Mouse (Mus musculus): ENCODE measurements at regions not wholly inside any gene's neighbourhood (a gene's known extent, or its start where the extent isn't known, plus 50 kb on each side); places are given as distances from the start of the nearest gene placed in this dataset.

- H3K27me3 ChIP-seq (replicated peaks; ENCODE audit: control insufficient read depth, insufficient read depth, low read length), result no peaks in the 10 kb centered on the region
- H3K4me1 ChIP-seq (ENCODE audit: control insufficient read depth, insufficient read depth, low read length), result no peaks in the 10 kb centered on the region
- ATAC-seq (ENCODE audit: low read depth) (no peak), DNase-seq (ENCODE audit: low spot score) (peak; percentile 33)
- 75% methylated on average over 5 of the region's 5 CpGs for WGBS
- H3K36me3 ChIP-seq (ENCODE audit: control insufficient read depth, insufficient read depth, low read length), result no peaks in the 10 kb centered on the region
- no peak overlapping the region for H3K4me2 ChIP-seq (ENCODE audit: low read depth, low read length)
- H3K4me3 ChIP-seq (ENCODE audit: low read depth, low read length), result no peak overlapping the region
- 0 out of 2 replicates have a peak, but pooled peaks cover 4% of the 10 kb centered on the region for H3K9me3 ChIP-seq (ENCODE audit: control insufficient read depth, low read length)
- H3K27ac ChIP-seq (replicated peaks; ENCODE audit: low read depth, low read length), result no peak overlapping the region
- no peak overlapping the region for H3K9ac ChIP-seq (ENCODE audit: low read depth, low read length)
Measured at GRCm38 (mm10) chr16:78135501-78135900, 165.8 kb upstream of the Cxadr start.

DNA sequence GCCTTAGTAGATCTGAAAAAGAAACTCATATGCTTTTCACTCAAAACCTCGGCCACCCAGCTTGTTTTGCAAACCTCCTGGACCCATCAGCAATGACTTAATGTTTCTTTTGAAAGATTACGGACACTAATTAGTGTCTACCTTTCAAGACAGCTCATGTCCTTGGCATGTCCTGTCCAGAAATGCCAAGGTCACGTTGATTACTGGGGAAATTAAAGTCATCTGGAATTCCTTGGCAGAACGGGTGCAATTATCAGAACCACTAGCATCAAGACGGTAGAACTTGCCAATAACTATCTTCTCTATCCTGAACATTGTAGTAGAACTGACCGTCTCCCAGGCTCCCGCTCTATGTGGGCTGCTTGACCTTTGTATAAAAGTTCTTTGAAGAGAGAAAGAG, 166.8 kb upstream of the Cxadr start:
- H3K9me3 ChIP-seq (ENCODE audit: control insufficient read depth, low read length), result 0 out of 2 replicates have a peak, but pooled peaks cover 4% of the 10 kb centered on the region
- 62% methylated on average over 7 of the region's 7 CpGs for WGBS
- H3K36me3 ChIP-seq (ENCODE audit: control insufficient read depth, insufficient read depth, low read length), result no peaks in the 10 kb centered on the region
- DNase-seq (ENCODE audit: low spot score) (no peak), ATAC-seq (ENCODE audit: low read depth) (no peak)
- H3K27me3 ChIP-seq (replicated peaks; ENCODE audit: control insufficient read depth, insufficient read depth, low read length), result no peaks in the 10 kb centered on the region
- H3K4me1 ChIP-seq (ENCODE audit: control insufficient read depth, insufficient read depth, low read length), result no peaks in the 10 kb centered on the region
- H3K27ac ChIP-seq (replicated peaks; ENCODE audit: low read depth, low read length), result no peak overlapping the region
- no peak overlapping the region for H3K4me3 ChIP-seq (ENCODE audit: low read depth, low read length)
- no peak overlapping the region for H3K4me2 ChIP-seq (ENCODE audit: low read depth, low read length)
- no peak overlapping the region for H3K9ac ChIP-seq (ENCODE audit: low read depth, low read length)

DNA sequence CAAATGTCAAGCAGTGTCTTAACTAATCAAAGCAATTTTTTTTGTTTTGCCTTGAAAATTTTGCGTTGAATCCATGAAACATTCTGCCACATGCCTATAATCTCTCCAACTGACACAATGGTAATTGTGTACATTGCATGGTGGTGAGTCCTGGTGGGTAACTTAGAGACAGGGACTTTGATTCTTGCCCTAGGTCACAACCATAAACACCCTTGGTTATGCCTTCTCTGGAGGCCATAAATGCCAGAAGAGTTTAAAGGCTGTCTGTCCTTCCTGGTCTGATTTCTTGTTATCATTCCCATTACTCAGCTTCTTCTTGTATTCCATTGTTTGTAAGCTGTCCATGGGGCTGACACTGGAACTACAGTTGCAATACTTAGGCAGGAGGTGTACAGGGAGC, 179.6 kb upstream of the Cxadr start:
- no peaks in the 10 kb centered on the region for H3K27me3 ChIP-seq (replicated peaks; ENCODE audit: control insufficient read depth, insufficient read depth, low read length)
- 0 out of 2 replicates have a peak, but pooled peaks cover 10% of the 10 kb centered on the region for H3K9me3 ChIP-seq (ENCODE audit: control insufficient read depth, low read length)
- H3K27ac ChIP-seq (replicated peaks; ENCODE audit: low read depth, low read length), result no peak overlapping the region
- ATAC-seq (ENCODE audit: low read depth) (no peak), DNase-seq (ENCODE audit: low spot score) (no peak)
- H3K4me2 ChIP-seq (ENCODE audit: low read depth, low read length), result no peak overlapping the region
- H3K4me1 ChIP-seq (ENCODE audit: control insufficient read depth, insufficient read depth, low read length), result no peaks in the 10 kb centered on the region; the same call in 1 of the 2 replicates
- no peaks in the 10 kb centered on the region for H3K36me3 ChIP-seq (ENCODE audit: control insufficient read depth, insufficient read depth, low read length)
- WGBS, result 75% methylated on average over 1 of the region's 1 CpGs
- no peak overlapping the region for H3K9ac ChIP-seq (ENCODE audit: low read depth, low read length)
- H3K4me3 ChIP-seq (ENCODE audit: low read depth, low read length), result no peak overlapping the region

DNA sequence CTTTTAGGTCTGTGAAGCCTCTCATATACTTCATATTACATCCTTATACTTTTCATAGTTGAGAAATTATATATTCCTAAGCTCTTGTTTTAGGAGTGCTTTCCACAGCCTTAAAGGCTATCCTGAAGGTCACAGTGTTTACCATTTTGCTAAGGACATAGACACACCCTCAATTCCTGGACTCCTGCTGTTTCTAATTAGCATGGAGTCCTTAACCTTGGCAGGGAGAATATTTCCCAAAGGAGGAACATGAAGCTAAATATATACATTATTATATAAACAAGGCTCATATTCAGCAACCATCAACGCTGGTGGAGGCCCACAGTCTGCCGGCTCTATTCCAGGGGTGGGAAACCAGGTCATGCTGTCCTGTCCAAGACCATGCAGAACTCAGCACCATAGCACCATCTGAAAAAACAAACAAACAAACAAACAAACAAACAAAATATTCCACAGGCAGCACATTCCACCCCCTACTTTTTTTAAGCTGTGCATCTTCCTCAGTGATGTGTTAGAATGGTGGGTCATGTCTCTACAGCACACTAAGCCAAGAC, 180.9 kb upstream of the Cxadr start:
- Histone ChIP-seq H3K9ac (ENCODE audit: low read depth, low read length) (no peak overlapping the region), H3K27ac (replicated peaks; ENCODE audit: low read depth, low read length) (no peak overlapping the region), H3K4me3 (ENCODE audit: low read depth, low read length) (no peak overlapping the region), H3K4me1 (ENCODE audit: control insufficient read depth, insufficient read depth, low read length) (no peaks in the 10 kb centered on the region; the same call in 1 of the 2 replicates), H3K27me3 (replicated peaks; ENCODE audit: control insufficient read depth, insufficient read depth, low read length) (no peaks in the 10 kb centered on the region), H3K36me3 (ENCODE audit: control insufficient read depth, insufficient read depth, low read length) (no peaks in the 10 kb centered on the region), H3K9me3 (ENCODE audit: control insufficient read depth, low read length) (0 out of 2 replicates have a peak, but pooled peaks cover 10% of the 10 kb centered on the region), H3K4me2 (ENCODE audit: low read depth, low read length) (no peak overlapping the region)
- no peak for ATAC-seq (ENCODE audit: low read depth)
- 39% methylated on average over 2 of the region's 2 CpGs for WGBS
- peak; percentile 51 for DNase-seq (ENCODE audit: low spot score)

DNA sequence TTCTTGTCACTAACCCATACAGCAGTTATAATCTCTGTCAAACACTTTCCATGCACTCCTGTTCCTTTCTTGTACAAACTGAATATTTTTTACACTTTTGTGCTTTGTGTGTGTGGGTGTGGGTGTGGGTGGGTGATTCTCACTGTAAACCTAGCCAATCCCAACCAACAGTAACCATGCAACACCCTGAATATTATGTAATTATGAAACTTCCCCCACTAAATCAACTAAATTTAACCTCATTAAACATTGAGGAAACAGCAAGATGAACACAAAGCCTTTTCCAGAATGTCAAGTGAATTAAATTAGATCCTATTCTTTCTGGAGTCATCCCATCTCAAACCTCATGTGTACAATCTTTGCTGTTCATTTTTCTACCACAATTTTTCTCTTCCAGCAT, 197.0 kb upstream of the Cxadr start:
- DNase-seq (ENCODE audit: low spot score) (no peak), ATAC-seq (ENCODE audit: low read depth) (no peak)
- Histone ChIP-seq H3K27ac (replicated peaks; ENCODE audit: low read depth, low read length) (no peak overlapping the region), H3K4me2 (ENCODE audit: low read depth, low read length) (no peak overlapping the region), H3K27me3 (replicated peaks; ENCODE audit: control insufficient read depth, insufficient read depth, low read length) (no peaks in the 10 kb centered on the region), H3K4me3 (ENCODE audit: low read depth, low read length) (no peak overlapping the region), H3K4me1 (ENCODE audit: control insufficient read depth, insufficient read depth, low read length) (peaks cover 20% of the 10 kb centered on the region), H3K9me3 (ENCODE audit: control insufficient read depth, low read length) (no peaks in the 10 kb centered on the region), H3K9ac (ENCODE audit: low read depth, low read length) (no peak overlapping the region), H3K36me3 (ENCODE audit: control insufficient read depth, insufficient read depth, low read length) (no peaks in the 10 kb centered on the region)

GRCm38 (mm10) chr16:78101415-78102326, 199.6 kb upstream of the Cxadr start:
- peak; percentile 84 for ATAC-seq (ENCODE audit: low read depth)
- peak overlapping the region; percentile 38; the same call in 1 of the 2 replicates for H3K9ac ChIP-seq (ENCODE audit: low read depth, low read length)
- H3K9me3 ChIP-seq (ENCODE audit: control insufficient read depth, low read length), result no peaks in the 10 kb centered on the region
- peaks cover 20% of the 10 kb centered on the region for H3K4me1 ChIP-seq (ENCODE audit: control insufficient read depth, insufficient read depth, low read length)
- peak overlapping the region; percentile 47 for H3K4me2 ChIP-seq (ENCODE audit: low read depth, low read length)
- H3K4me3 ChIP-seq (ENCODE audit: low read depth, low read length), result peak overlapping the region; percentile 14
- no peaks in the 10 kb centered on the region for H3K36me3 ChIP-seq (ENCODE audit: control insufficient read depth, insufficient read depth, low read length)
- 20% methylated on average over 14 of the region's 14 CpGs for WGBS
- DNase-seq (ENCODE audit: low spot score), result peak; percentile 88
- H3K27me3 ChIP-seq (replicated peaks; ENCODE audit: control insufficient read depth, insufficient read depth, low read length), result no peaks in the 10 kb centered on the region
- H3K27ac ChIP-seq (replicated peaks; ENCODE audit: low read depth, low read length), result peak overlapping the region; percentile 66

DNA sequence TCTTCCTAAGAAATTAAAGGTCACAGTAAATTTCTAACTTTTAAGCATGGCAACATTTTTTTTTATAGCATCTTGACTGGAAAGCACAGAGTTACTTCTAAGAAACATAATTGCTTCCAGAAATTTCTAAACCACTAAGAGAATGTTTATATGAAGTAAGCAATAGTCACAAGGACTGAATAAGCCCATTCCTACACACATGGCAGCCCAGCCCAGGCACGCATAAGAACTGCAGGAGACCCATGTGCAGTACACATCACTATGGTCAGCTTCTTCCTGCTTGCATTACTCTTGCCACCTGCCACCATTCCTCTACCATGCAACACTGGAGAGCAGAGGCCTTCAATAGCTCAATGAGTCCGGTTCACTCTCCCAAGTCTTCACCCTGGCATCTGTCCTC, 201.4 kb upstream of the Cxadr start:
- H3K4me1 ChIP-seq (ENCODE audit: control insufficient read depth, insufficient read depth, low read length), result peaks cover 20% of the 10 kb centered on the region
- no peaks in the 10 kb centered on the region for H3K36me3 ChIP-seq (ENCODE audit: control insufficient read depth, insufficient read depth, low read length)
- ATAC-seq (ENCODE audit: low read depth) (no peak), DNase-seq (ENCODE audit: low spot score) (peak; percentile 36)
- H3K9me3 ChIP-seq (ENCODE audit: control insufficient read depth, low read length), result 0 out of 2 replicates have a peak, but pooled peaks cover 5% of the 10 kb centered on the region
- H3K27me3 ChIP-seq (replicated peaks; ENCODE audit: control insufficient read depth, insufficient read depth, low read length), result no peaks in the 10 kb centered on the region
- H3K27ac ChIP-seq (replicated peaks; ENCODE audit: low read depth, low read length), result peak overlapping the region; percentile 65; the same call in 1 of the 2 replicates
- H3K4me3 ChIP-seq (ENCODE audit: low read depth, low read length), result no peak overlapping the region
- H3K4me2 ChIP-seq (ENCODE audit: low read depth, low read length), result no peak overlapping the region
- H3K9ac ChIP-seq (ENCODE audit: low read depth, low read length), result no peak overlapping the region
- WGBS, result 66% methylated on average over 2 of the region's 2 CpGs

- DNase-seq (ENCODE audit: low spot score), result peak; percentile 35
- 47% methylated on average over 6 of the region's 6 CpGs for WGBS
- H3K36me3 ChIP-seq (ENCODE audit: control insufficient read depth, insufficient read depth, low read length), result no peaks in the 10 kb centered on the region
- H3K9ac ChIP-seq (ENCODE audit: low read depth, low read length), result no peak overlapping the region
- H3K4me3 ChIP-seq (ENCODE audit: low read depth, low read length), result no peak overlapping the region
- 0 out of 2 replicates have a peak, but pooled peaks cover 5% of the 10 kb centered on the region for H3K9me3 ChIP-seq (ENCODE audit: control insufficient read depth, low read length)
- peaks cover 20% of the 10 kb centered on the region for H3K4me1 ChIP-seq (ENCODE audit: control insufficient read depth, insufficient read depth, low read length)
- no peak for ATAC-seq (ENCODE audit: low read depth)
- no peak overlapping the region for H3K4me2 ChIP-seq (ENCODE audit: low read depth, low read length)
- H3K27ac ChIP-seq (replicated peaks; ENCODE audit: low read depth, low read length), result peak overlapping the region; percentile 55; the same call in 1 of the 2 replicates
- no peaks in the 10 kb centered on the region for H3K27me3 ChIP-seq (replicated peaks; ENCODE audit: control insufficient read depth, insufficient read depth, low read length)
Measured at GRCm38 (mm10) chr16:78099114-78099513, 202.2 kb upstream of the Cxadr start.
